Mouse (Mus musculus) liver, embryonic 14.5 days (tissue): Measurements from ENCODE around the gene Gm27021. TPM values are rescaled to one million over a fixed set of nuclear protein-coding genes. Genes with fewer than 3 reads are reported as not detected.

Source experiments
- ATAC-seq: fragments of 200-750 bp; cut with Nextera tagmentation; 2 replicates; pipeline ENCODE4 v1.8.0; 2017; ENCODE audit warnings: moderate number of reproducible peaks, mild to moderate bottlenecking, moderate library complexity; ENCODE audit not compliant: insufficient read depth
- DNase-seq, 3 experiments: peaks; one replicate each; pipeline ENCODE4 v3.0.0-alpha.2; 2012 to 2013; ENCODE audit warnings: low read depth in 3 of 3, low spot score in 3 of 3
- H3K27ac ChIP-seq: fragments of 300-500 bp; sonication (generic); 2 replicates; pipeline ENCODE4 v1.5.1; 2014; ENCODE audit warnings: moderate library complexity, mild to moderate bottlenecking, control low read depth, inconsistent platforms
- H3K27me3 ChIP-seq: fragments of 300-500 bp; sonication (generic); 2 replicates; pipeline ENCODE4 v1.6.1; 2014; ENCODE audit warnings: mild to moderate bottlenecking, low read length, moderate library complexity; ENCODE audit not compliant: control insufficient read depth, insufficient read depth
- H3K36me3 ChIP-seq: fragments of 300-500 bp; sonication (generic); replicated peaks from 2 replicates; pipeline ENCODE4 v1.6.1; 2014; ENCODE audit warnings: low read depth; ENCODE audit not compliant: control insufficient read depth, insufficient read depth
- H3K4me1 ChIP-seq, 2 experiments: fragments of 200-500 bp in 1 of 2; fragments of 300-500 bp in 1 of 2; sonication (generic) in 1 of 2; replicated peaks; 2 replicates each; pipeline ENCODE4 v1.6.1; 2012 to 2014; ENCODE audit warnings: antibody characterized with exemption in 1 of 2, inconsistent platforms in 1 of 2, low read length in 1 of 2; ENCODE audit not compliant: control insufficient read depth in 2 of 2, insufficient read depth in 2 of 2
- H3K4me2 ChIP-seq: fragments of 300-500 bp; sonication (generic); 2 replicates; pipeline ENCODE4 v1.6.1; 2014; ENCODE audit warnings: low read depth, mild to moderate bottlenecking, control low read depth, moderate library complexity
- H3K4me3 ChIP-seq, 2 experiments: fragments of 200-500 bp in 1 of 2; fragments of 300-500 bp in 1 of 2; sonication (generic) in 1 of 2; 2 replicates each; pipeline ENCODE4 v1.5.1; 2012 to 2014; ENCODE audit warnings: low read depth in 2 of 2, low read length in 2 of 2, mild to moderate bottlenecking in 2 of 2, control low read depth in 1 of 2, inconsistent platforms in 1 of 2, moderate library complexity in 1 of 2; ENCODE audit not compliant: insufficient read depth in 1 of 2
- H3K9ac ChIP-seq: fragments of 300-500 bp; sonication (generic); replicated peaks from 2 replicates; pipeline ENCODE4 v1.6.1; 2014; ENCODE audit warnings: mild to moderate bottlenecking, control low read depth, moderate library complexity
- H3K9me3 ChIP-seq: fragments of 300-500 bp; sonication (generic); 2 replicates; pipeline ENCODE4 v1.6.1; 2016; ENCODE audit warnings: low read length, mixed read lengths; ENCODE audit not compliant: control insufficient read depth
- CTCF ChIP-seq: IDR thresholded peaks from 2 replicates; pipeline ENCODE4 v1.5.1; 2016; ENCODE audit warnings: antibody characterized with exemption, low read depth, control low read depth
- EP300 ChIP-seq: IDR thresholded peaks from 2 replicates; pipeline ENCODE4 v1.6.1; 2016; ENCODE audit warnings: antibody characterized with exemption, low read depth
- WGBS: fragments of 180-500 bp; shearing (Covaris S2); extraction: QIAGEN DNeasy Blood & Tissue Kit; methylation state at CpG from one replicate; pipeline ENCODE4 v1.1.7; 2014; ENCODE audit not compliant: insufficient replicate concordance; 5-methylcytosine and 5-hydroxymethylcytosine counted together
- polyA plus RNA-seq, 2 experiments: library from polyadenylated mRNA; depleted of rRNA in 1 of 2; stranded (reverse) in 1 of 2; unstranded in 1 of 2; fragments of >200 nt; fragmentation: Nextera tagmentation in 1 of 2; extraction: Ambion mirVana in 1 of 2; gene quantifications; 2 replicates each; pipeline versions ENCODE4 v1.2.1 to v1.2.3; 2012 to 2014

Gene Gm27021
- polyA plus RNA-seq, 2 experiments, result 0.38 TPM; not detected in 1

GRCm38 (mm10) chr8:120585521-120585920 lies 82.4 kb downstream of the Gm27021 start:
- no peak overlapping the region for H3K9ac ChIP-seq
- DNase-seq, result no peak
- H3K36me3 ChIP-seq, result peaks cover 19% of the 10 kb centered on the region
- no peak for TF ChIP-seq CTCF
- TF ChIP-seq EP300, result no peak
- no peak overlapping the region for H3K4me2 ChIP-seq
- no peak overlapping the region for H3K27ac ChIP-seq
- H3K4me1 ChIP-seq, result peaks cover 10 to 11% of the 10 kb centered on the region in 2 experiments
- WGBS, result 84% methylated on average over 10 of the region's 10 CpGs
- no peak overlapping the region for H3K4me3 ChIP-seq
- no peak for ATAC-seq
- no peaks in the 10 kb centered on the region for H3K9me3 ChIP-seq
- H3K27me3 ChIP-seq, result no peaks in the 10 kb centered on the region

- Histone ChIP-seq H3K27ac (no peak overlapping the region), H3K4me2 (no peak overlapping the region), H3K9ac (no peak overlapping the region), H3K27me3 (no peaks in the 10 kb centered on the region), H3K4me3 (no peak overlapping the region), H3K4me1 (no peaks in the 10 kb centered on the region), H3K9me3 (no peaks in the 10 kb centered on the region), H3K36me3 (peaks cover 57% of the 10 kb centered on the region)
- 78% methylated on average over 8 of the region's 8 CpGs for WGBS
- no peak for TF ChIP-seq CTCF
- TF ChIP-seq EP300, result no peak
- DNase-seq (no peak), ATAC-seq (no peak)
These were observed 86.1 kb downstream of the Gm27021 start for GRCm38 (mm10) chr8:120581811-120582210.

GRCm38 (mm10) chr8:120581329-120581728 lies 86.5 kb downstream of the Gm27021 start:
- WGBS, result 84% methylated on average over 12 of the region's 12 CpGs
- no peak overlapping the region for H3K4me2 ChIP-seq
- peaks cover 61% of the 10 kb centered on the region for H3K36me3 ChIP-seq
- no peaks in the 10 kb centered on the region for H3K4me1 ChIP-seq
- no peaks in the 10 kb centered on the region for H3K27me3 ChIP-seq
- H3K4me3 ChIP-seq, result no peak overlapping the region
- H3K9me3 ChIP-seq, result no peaks in the 10 kb centered on the region
- DNase-seq (no peak), ATAC-seq (no peak)
- H3K9ac ChIP-seq, result no peak overlapping the region
- no peak overlapping the region for H3K27ac ChIP-seq
- TF ChIP-seq EP300 (no peak), CTCF (no peak)

GRCm38 (mm10) chr8:120580336-120581000 lies 87.4 kb downstream of the Gm27021 start:
- TF ChIP-seq CTCF (no peak), EP300 (no peak)
- Histone ChIP-seq H3K36me3 (peaks cover 66% of the 10 kb centered on the region), H3K27me3 (no peaks in the 10 kb centered on the region), H3K4me1 (no peaks in the 10 kb centered on the region), H3K27ac (no peak overlapping the region), H3K4me2 (no peak overlapping the region), H3K9me3 (no peaks in the 10 kb centered on the region), H3K9ac (no peak overlapping the region), H3K4me3 (no peak overlapping the region)
- DNase-seq, result no peak
- WGBS, result 83% methylated on average over 8 of the region's 8 CpGs
- no peak for ATAC-seq

GRCm38 (mm10) chr8:120577821-120578220 lies 90.1 kb downstream of the Gm27021 start:
- WGBS, result 93% methylated on average over 17 of the region's 17 CpGs
- no peak overlapping the region for H3K4me3 ChIP-seq
- no peak overlapping the region for H3K9ac ChIP-seq
- H3K27ac ChIP-seq, result no peak overlapping the region
- TF ChIP-seq CTCF (no peak), EP300 (no peak)
- H3K9me3 ChIP-seq, result no peaks in the 10 kb centered on the region
- no peak overlapping the region for H3K4me2 ChIP-seq
- DNase-seq (no peak), ATAC-seq (no peak)
- H3K4me1 ChIP-seq, result no peaks in the 10 kb centered on the region
- peaks cover 90% of the 10 kb centered on the region for H3K36me3 ChIP-seq
- H3K27me3 ChIP-seq, result no peaks in the 10 kb centered on the region
